Mouse (Mus musculus): ENCODE measurements around the gene Crispld2. TPM values are rescaled to one million over a fixed set of nuclear protein-coding genes. Genes with fewer than 3 reads are reported as not detected.

Gene Crispld2
- 1 to 10 TPM in 1 of 26 experiments, under 1 TPM in 3, not detected in 22; 0.17 to 1.4 (median 0.25) TPM for total RNA-seq (2018; cell fraction: chromatin; rRNA removed)
- total RNA-seq (2018; cell fraction: cytosol; rRNA removed), result under 1 TPM; 0.06 to 0.33 (median 0.10) TPM
- 1 to 10 TPM in 1 of 26 experiments, under 1 TPM in 8, not detected in 17; 0.12 to 1.4 (median 0.22) TPM for total RNA-seq (2018; cell fraction: nucleus; rRNA removed)
- 0.07 to 0.09 TPM in 2 of 3 replicates, not detected in the other for polyA plus RNA-seq (2018)

- Histone ChIP-seq H3K4me3 (ENCODE audit: inconsistent target) (no peak within 1 kb of the TSS), H3K79me2 (ENCODE audit: inconsistent target) (no peaks in the 10 kb centered on the region), H3K36me3 (ENCODE audit: inconsistent target) (no peaks in the 10 kb centered on the region), H3K27ac (no peak within 1 kb of the TSS)
- 2% methylated on average over 25 of the region's 25 CpGs for WGBS (ENCODE audit: missing documents)
Observed at GRCm38 (mm10) chr8:119992249-119992648, at the start of gene Crispld2. Gene Crispld2 (plus strand): TSS chr8:119992438.

- Histone ChIP-seq H3K79me2 (ENCODE audit: inconsistent target) (peaks cover 12% of the 10 kb centered on the region; the same call in 1 of the 2 replicates), H3K36me3 (ENCODE audit: inconsistent target) (peaks cover 17% of the 10 kb centered on the region; the same call in 1 of the 2 replicates), H3K27ac (no peak overlapping the region), H3K4me3 (ENCODE audit: inconsistent target) (no peak overlapping the region)
- 95% methylated on average over 8 of the region's 10 CpGs for WGBS (ENCODE audit: missing documents)
Observed at GRCm38 (mm10) chr8:119943616-119944015, 48.6 kb upstream of the Crispld2 start.

- Histone ChIP-seq H3K4me3 (ENCODE audit: inconsistent target) (no peak overlapping the region), H3K79me2 (ENCODE audit: inconsistent target) (peaks cover 12% of the 10 kb centered on the region; the same call in 1 of the 2 replicates), H3K27ac (no peak overlapping the region), H3K36me3 (ENCODE audit: inconsistent target) (peaks cover 17% of the 10 kb centered on the region; the same call in 1 of the 2 replicates)
- WGBS (ENCODE audit: missing documents), result 62% methylated on average over 9 of the region's 9 CpGs
Observed at GRCm38 (mm10) chr8:119944096-119944811, 48.0 kb upstream of the Crispld2 start.

GRCm38 (mm10) chr8:119946326-119946865, 45.8 kb upstream of the Crispld2 start:
- WGBS (ENCODE audit: missing documents), result 94% methylated on average over 7 of the region's 8 CpGs
- Histone ChIP-seq H3K36me3 (ENCODE audit: inconsistent target) (peaks cover 28% of the 10 kb centered on the region; the same call in 1 of the 2 replicates), H3K79me2 (ENCODE audit: inconsistent target) (peaks cover 12% of the 10 kb centered on the region; the same call in 1 of the 2 replicates), H3K4me3 (ENCODE audit: inconsistent target) (no peak overlapping the region), H3K27ac (no peak overlapping the region)

- Histone ChIP-seq H3K36me3 (ENCODE audit: inconsistent target) (peaks cover 29% of the 10 kb centered on the region), H3K4me3 (ENCODE audit: inconsistent target) (no peak overlapping the region), H3K27ac (no peak overlapping the region), H3K79me2 (ENCODE audit: inconsistent target) (peaks cover 12% of the 10 kb centered on the region; the same call in 1 of the 2 replicates)
- WGBS (ENCODE audit: missing documents), result 91% methylated on average over 19 of the region's 19 CpGs
Observed at GRCm38 (mm10) chr8:119947653-119948052, 44.6 kb upstream of the Crispld2 start.

- H3K27ac ChIP-seq, result no peak overlapping the region
- peaks cover 12% of the 10 kb centered on the region; the same call in 1 of the 2 replicates for H3K79me2 ChIP-seq (ENCODE audit: inconsistent target)
- peaks cover 33% of the 10 kb centered on the region for H3K36me3 ChIP-seq (ENCODE audit: inconsistent target)
- no peak overlapping the region for H3K4me3 ChIP-seq (ENCODE audit: inconsistent target)
- WGBS (ENCODE audit: missing documents), result 96% methylated on average over 14 of the region's 15 CpGs
Observed at GRCm38 (mm10) chr8:119948340-119948739, 43.9 kb upstream of the Crispld2 start.

GRCm38 (mm10) chr8:119952282-119952681, 40.0 kb upstream of the Crispld2 start:
- Histone ChIP-seq H3K36me3 (ENCODE audit: inconsistent target) (peaks cover 65% of the 10 kb centered on the region), H3K79me2 (ENCODE audit: inconsistent target) (no peaks in the 10 kb centered on the region), H3K27ac (no peak overlapping the region), H3K4me3 (ENCODE audit: inconsistent target) (no peak overlapping the region)
- WGBS (ENCODE audit: missing documents), result 98% methylated on average over 7 of the region's 7 CpGs

DNA sequence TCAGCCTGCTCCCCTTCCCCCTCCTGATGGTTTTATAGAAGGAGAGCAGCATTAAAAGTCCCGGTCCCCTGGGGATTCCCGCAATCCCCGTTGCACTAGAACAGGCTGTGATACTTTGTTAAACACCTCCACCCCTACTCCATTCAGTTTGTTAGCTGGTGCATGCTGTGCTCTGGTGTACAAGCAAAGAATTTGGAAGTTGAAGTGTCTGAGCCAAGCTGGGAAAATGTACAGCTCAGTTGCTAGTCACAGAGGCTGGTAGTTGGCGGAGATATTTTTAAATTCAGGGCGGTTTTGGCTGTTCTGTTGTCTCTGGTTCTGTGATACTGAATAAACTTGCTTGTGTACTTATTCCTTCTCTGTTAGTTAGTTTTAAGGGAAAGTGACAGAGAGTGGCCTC, 39.5 kb upstream of the Crispld2 start:
- H3K79me2 ChIP-seq (ENCODE audit: inconsistent target), result no peaks in the 10 kb centered on the region
- no peak overlapping the region for H3K27ac ChIP-seq
- H3K36me3 ChIP-seq (ENCODE audit: inconsistent target), result peaks cover 65% of the 10 kb centered on the region
- no peak overlapping the region for H3K4me3 ChIP-seq (ENCODE audit: inconsistent target)
- WGBS (ENCODE audit: missing documents), result 91% methylated on average over 5 of the region's 5 CpGs

DNA sequence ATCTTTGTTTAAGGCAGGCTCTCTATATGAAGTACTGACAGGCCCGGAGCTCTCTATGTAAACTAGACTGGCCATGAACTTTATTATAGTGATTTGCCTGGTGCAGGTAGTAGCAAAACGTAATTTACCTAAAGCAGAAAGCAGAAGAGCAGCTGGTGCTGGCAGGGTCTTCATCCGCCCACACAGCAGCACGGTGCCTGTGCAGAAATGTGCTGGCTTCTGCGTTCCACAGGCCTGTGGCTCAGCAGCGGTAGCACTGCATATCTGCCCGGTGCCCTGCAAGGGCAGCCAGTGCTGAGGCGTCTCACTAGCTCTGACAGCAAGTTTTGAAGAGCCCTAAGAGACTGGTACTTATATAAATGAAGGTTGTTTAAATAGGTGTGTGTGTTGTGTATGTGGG, 36.9 kb upstream of the Crispld2 start:
- no peaks in the 10 kb centered on the region for H3K79me2 ChIP-seq (ENCODE audit: inconsistent target)
- peaks cover 59% of the 10 kb centered on the region for H3K36me3 ChIP-seq (ENCODE audit: inconsistent target)
- no peak overlapping the region for H3K4me3 ChIP-seq (ENCODE audit: inconsistent target)
- H3K27ac ChIP-seq, result no peak overlapping the region
- WGBS (ENCODE audit: missing documents), result 93% methylated on average over 8 of the region's 8 CpGs

GRCm38 (mm10) chr8:119958076-119958475, 34.2 kb upstream of the Crispld2 start:
- 94% methylated on average over 10 of the region's 10 CpGs for WGBS (ENCODE audit: missing documents)
- peaks cover 35% of the 10 kb centered on the region for H3K36me3 ChIP-seq (ENCODE audit: inconsistent target)
- H3K27ac ChIP-seq, result no peak overlapping the region

GRCm38 (mm10) chr8:119960531-119961104, 31.6 kb upstream of the Crispld2 start:
- 97% methylated on average over 5 of the region's 5 CpGs for WGBS (ENCODE audit: missing documents)
- Histone ChIP-seq H3K79me2 (ENCODE audit: inconsistent target) (no peaks in the 10 kb centered on the region), H3K4me3 (ENCODE audit: inconsistent target) (no peak overlapping the region), H3K27ac (no peak overlapping the region), H3K36me3 (ENCODE audit: inconsistent target) (peaks cover 11% of the 10 kb centered on the region; the same call in 1 of the 2 replicates)

More at GRCm38 (mm10) chr8:119958076-119958475, 34.2 kb upstream of the Crispld2 start:
- H3K79me2 ChIP-seq (ENCODE audit: inconsistent target), result no peaks in the 10 kb centered on the region
- H3K4me3 ChIP-seq (ENCODE audit: inconsistent target), result no peak overlapping the region

GRCm38 (mm10) chr8:119964859-119965258, 27.4 kb upstream of the Crispld2 start:
- Histone ChIP-seq H3K27ac (no peak overlapping the region), H3K36me3 (ENCODE audit: inconsistent target) (no peaks in the 10 kb centered on the region), H3K79me2 (ENCODE audit: inconsistent target) (no peaks in the 10 kb centered on the region), H3K4me3 (ENCODE audit: inconsistent target) (no peak overlapping the region)
- WGBS (ENCODE audit: missing documents), result 80% methylated on average over 4 of the region's 4 CpGs

DNA sequence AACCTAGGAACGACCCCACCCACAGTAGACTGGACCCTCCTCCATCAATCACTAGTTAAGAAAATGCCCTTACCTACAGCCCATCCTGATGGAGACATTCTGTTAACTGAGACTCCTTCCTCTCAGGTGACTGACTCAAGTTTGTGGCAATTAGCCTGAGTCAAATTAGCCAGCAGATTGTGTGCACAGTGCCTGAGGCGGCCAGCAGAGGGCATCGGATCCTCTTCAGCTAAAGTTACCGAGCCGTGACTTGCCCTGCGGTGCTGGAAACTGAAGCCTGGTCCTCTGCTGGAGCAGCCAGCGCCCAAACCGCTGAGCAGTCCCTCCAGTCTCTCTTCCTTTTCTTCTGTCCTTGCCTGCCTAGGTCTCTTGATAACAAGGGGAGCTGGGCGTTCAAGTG, 24.8 kb upstream of the Crispld2 start:
- H3K27ac ChIP-seq, result no peak overlapping the region
- no peaks in the 10 kb centered on the region for H3K79me2 ChIP-seq (ENCODE audit: inconsistent target)
- WGBS (ENCODE audit: missing documents), result 91% methylated on average over 9 of the region's 9 CpGs
- no peaks in the 10 kb centered on the region for H3K36me3 ChIP-seq (ENCODE audit: inconsistent target)
- H3K4me3 ChIP-seq (ENCODE audit: inconsistent target), result no peak overlapping the region

GRCm38 (mm10) chr8:119970169-119970568, 22.1 kb upstream of the Crispld2 start:
- 94% methylated on average over 9 of the region's 9 CpGs for WGBS (ENCODE audit: missing documents)
- Histone ChIP-seq H3K36me3 (ENCODE audit: inconsistent target) (no peaks in the 10 kb centered on the region), H3K27ac (no peak overlapping the region), H3K79me2 (ENCODE audit: inconsistent target) (no peaks in the 10 kb centered on the region), H3K4me3 (ENCODE audit: inconsistent target) (no peak overlapping the region)

All from macrophage (primary cell).